ENCODE assay signal across 9 mouse cellular contexts in the genomic region with DNA sequence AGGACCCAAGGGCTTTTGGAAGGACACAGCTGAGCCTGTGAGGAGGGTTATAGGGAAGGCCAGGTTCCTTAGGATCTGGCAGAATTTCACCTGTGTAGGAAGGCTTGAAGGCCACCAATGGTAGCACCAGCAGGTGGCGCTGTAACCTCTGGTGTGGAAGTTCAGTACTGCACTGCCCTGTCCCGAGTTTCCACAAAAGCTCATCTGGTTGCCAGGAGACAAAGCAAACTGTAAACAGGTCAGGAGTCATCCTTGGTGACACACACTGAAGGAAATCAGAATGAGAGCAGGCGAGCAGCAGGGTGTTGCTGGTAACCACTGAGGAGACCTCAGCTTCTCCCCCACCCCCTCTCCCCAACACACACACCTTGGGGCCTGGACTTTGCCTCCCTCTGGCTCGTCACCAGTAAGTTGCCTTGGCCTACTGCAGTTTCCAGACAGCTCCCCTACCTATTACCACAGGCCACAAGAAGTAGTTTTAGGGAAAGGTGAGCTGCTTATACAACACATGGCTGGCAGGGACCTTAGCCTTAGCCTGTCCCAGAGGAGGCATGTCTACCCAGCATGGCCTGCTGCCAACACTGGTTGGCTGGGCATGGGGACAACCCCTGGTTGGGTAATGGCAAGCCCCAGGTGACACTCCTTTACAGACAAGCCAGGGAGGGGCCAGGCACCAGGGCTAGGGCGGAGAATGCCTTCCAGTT. TPM values are rescaled to one million over a fixed set of nuclear protein-coding genes. Genes with fewer than 3 reads are reported as not detected.
DNase-seq lines count a peak whose midpoint lies in the region; ATAC-seq and TF ChIP-seq lines count a peak whose summit lies in the region.
"Had no signal": no experiment of that assay in that cellular context is flagged by ENCODE, and none has a peak within 500 bp of the region (broad histone marks: within the 10 kb centered on the region; RNA-seq: fewer than 3 reads in every experiment).

No protein-coding gene starts in this region.

- H3K36me3 ChIP-seq in forebrain, embryonic 10.5 days (replicated peaks), result peaks cover 15% of the 10 kb centered on the region
- peaks cover 35% of the 10 kb centered on the region for H3K36me3 ChIP-seq in limb, embryonic 10.5 days
- peaks cover 25% of the 10 kb centered on the region for H3K36me3 ChIP-seq in midbrain, embryonic 13.5 days
- no peaks in the 10 kb centered on the region for H3K36me3 ChIP-seq in stomach, embryonic 14.5 days (ENCODE audit: control insufficient read depth, insufficient read depth, low read length)

- TF ChIP-seq CTCF in bone marrow macrophage, adult 2 months (IDR thresholded peaks at IDR 0.05; ENCODE audit: low read depth, low read length), result peak; percentile 95

- peak overlapping the region; percentile 85 for H3K4me2 ChIP-seq in midbrain, embryonic 13.5 days (replicated peaks)
- no peak overlapping the region for H3K4me2 ChIP-seq in stomach, embryonic 14.5 days (replicated peaks; ENCODE audit: low read depth, low read length)
- H3K4me2 ChIP-seq: embryonic facial prominence, embryonic 12.5 days had no signal

- H3K9ac ChIP-seq in midbrain, embryonic 13.5 days (replicated peaks), result peak overlapping the region; percentile 8; the same call in 1 of the 2 replicates
- H3K9ac ChIP-seq in stomach, embryonic 14.5 days (replicated peaks; ENCODE audit: low read depth, low read length), result no peak overlapping the region
- H3K9ac ChIP-seq: embryonic facial prominence, embryonic 12.5 days had no signal

- peaks cover 6% of the 10 kb centered on the region for H3K27me3 ChIP-seq in forebrain, embryonic 10.5 days (ENCODE audit: poor library complexity, severe bottlenecking)
- H3K27me3 ChIP-seq in limb, embryonic 10.5 days (ENCODE audit: low read depth, poor library complexity, severe bottlenecking), result 0 out of 2 replicates have a peak, but pooled peaks cover 2% of the 10 kb centered on the region
- no peaks in the 10 kb centered on the region for H3K27me3 ChIP-seq in midbrain, embryonic 13.5 days
- H3K27me3 ChIP-seq in stomach, embryonic 14.5 days (ENCODE audit: control insufficient read depth, insufficient read depth, low read length), result no peaks in the 10 kb centered on the region
- H3K27me3 ChIP-seq: embryonic facial prominence, embryonic 12.5 days had no signal

- H3K9me3 ChIP-seq in forebrain, embryonic 10.5 days, result no peaks in the 10 kb centered on the region
- no peaks in the 10 kb centered on the region for H3K9me3 ChIP-seq in limb, embryonic 10.5 days (replicated peaks)
- no peaks in the 10 kb centered on the region for H3K9me3 ChIP-seq in midbrain, embryonic 13.5 days
- H3K9me3 ChIP-seq in stomach, embryonic 14.5 days (ENCODE audit: control insufficient read depth, low read depth, low read length), result no peaks in the 10 kb centered on the region
- H3K9me3 ChIP-seq: embryonic facial prominence, embryonic 12.5 days had no signal

- H3K4me3 ChIP-seq in bone marrow macrophage, adult 2 months (ENCODE audit: insufficient read depth, low read length), result no peak overlapping the region
- H3K4me3 ChIP-seq in forebrain, embryonic 10.5 days, result no peak overlapping the region
- no peak overlapping the region for H3K4me3 ChIP-seq in limb, embryonic 10.5 days
- H3K4me3 ChIP-seq in midbrain, embryonic 13.5 days (replicated peaks), result no peak overlapping the region
- no peak overlapping the region for H3K4me3 ChIP-seq in stomach, embryonic 14.5 days (ENCODE audit: low read depth, low read length)
- H3K4me3 ChIP-seq: embryonic facial prominence, embryonic 12.5 days had no signal

- WGBS in forebrain, embryonic 10.5 days, result 45% methylated on average over 5 of the region's 5 CpGs
- 47% methylated on average over 5 of the region's 5 CpGs for WGBS in limb, embryonic 10.5 days
- WGBS in midbrain, embryonic 13.5 days, result 44% methylated on average over 5 of the region's 5 CpGs
- WGBS in stomach, embryonic 14.5 days, result 39% methylated on average over 5 of the region's 5 CpGs

- DNase-seq in left cerebral cortex, adult 18-20 months (ENCODE audit: low spot score in 2 of 2), result peak; percentile 65 to 80
- no peak for DNase-seq in left cerebral cortex, adult 11 months (ENCODE audit: low spot score)
- peak; percentile 68 for DNase-seq in forebrain, embryonic 10.5 days (ENCODE audit: extremely low spot score, low spot score)
- peak; percentile 90 for DNase-seq in heart, postnatal 4 days
- peak; percentile 86 for DNase-seq in limb, embryonic 10.5 days (ENCODE audit: low spot score)

- no peak for ATAC-seq in midbrain, embryonic 13.5 days
- peak; percentile 25; the same call in 1 of the 2 replicates for ATAC-seq in stomach, embryonic 14.5 days (ENCODE audit: insufficient number of reproducible peaks, insufficient read depth, low FRiP score, low read depth)

- no peak overlapping the region for H3K27ac ChIP-seq in bone marrow macrophage, adult 2 months (ENCODE audit: insufficient read depth, low read depth, low read length)
- 0 out of 2 replicates have a peak overlapping the region, but pooled peaks have one; percentile 6 for H3K27ac ChIP-seq in forebrain, embryonic 10.5 days
- H3K27ac ChIP-seq in limb, embryonic 10.5 days, result no peak overlapping the region
- H3K27ac ChIP-seq in midbrain, embryonic 13.5 days, result peak overlapping the region; percentile 55
- H3K27ac ChIP-seq in stomach, embryonic 14.5 days (ENCODE audit: low read length), result no peak overlapping the region
- H3K27ac ChIP-seq: embryonic facial prominence, embryonic 12.5 days had no signal

- H3K4me1 ChIP-seq in bone marrow macrophage, adult 2 months (ENCODE audit: control insufficient read depth, insufficient read depth, low read length), result peaks cover 29% of the 10 kb centered on the region
- H3K4me1 ChIP-seq in forebrain, embryonic 10.5 days, result peaks cover 73% of the 10 kb centered on the region
- peaks cover 79% of the 10 kb centered on the region for H3K4me1 ChIP-seq in limb, embryonic 10.5 days
- peaks cover 84% of the 10 kb centered on the region for H3K4me1 ChIP-seq in midbrain, embryonic 13.5 days (replicated peaks)
- peaks cover 16% of the 10 kb centered on the region for H3K4me1 ChIP-seq in stomach, embryonic 14.5 days (ENCODE audit: control insufficient read depth, insufficient read depth, low read length)

- TF ChIP-seq POLR2A in bone marrow macrophage, adult 2 months (IDR thresholded peaks at IDR 0.05; ENCODE audit: borderline replicate concordance, low read depth, low read length), result no peak

RNA-seq across cellular contexts. Expression of a gene that starts 4.4 kb away (rescaled TPM):
- total RNA-seq in left cerebral cortex, adult 18-20 months (2021), result 10 to 100 TPM; 78.2 to 87.4 TPM
- 30.6 and 37.0 TPM in 2 replicates for polyA plus RNA-seq in bone marrow macrophage, adult 2 months (2012; ENCODE audit: insufficient read depth, insufficient read length, missing spikeins)
- polyA plus RNA-seq in forebrain, embryonic 10.5 days (2016; fragmentation: Nextera tagmentation; extraction: Ambion mirVana), result 22.5 and 23.2 TPM in 2 replicates
- 10 to 100 TPM; 23.9 to 26.0 TPM for total RNA-seq in heart, postnatal 4 days (2021)
- polyA plus RNA-seq in limb, embryonic 10.5 days (2016; fragmentation: Nextera tagmentation; extraction: Ambion mirVana), result 46.7 and 58.9 TPM in 2 replicates
- polyA plus RNA-seq in midbrain, embryonic 13.5 days (2015; fragmentation: Nextera tagmentation; extraction: Ambion mirVana), result 70.8 and 82.0 TPM in 2 replicates
- polyA plus RNA-seq in stomach, embryonic 14.5 days (2014; fragmentation: Nextera tagmentation; extraction: Ambion mirVana), result 36.2 and 38.6 TPM in 2 replicates

RNA-seq across cellular contexts. Expression of a gene that starts 11.5 kb away (rescaled TPM):
- 1 to 10 TPM in 1 of 2 experiments, not detected in 1; 1.1 TPM for total RNA-seq in left cerebral cortex, adult 18-20 months (2021)
- 5.1 and 8.2 TPM in 2 replicates for polyA plus RNA-seq in bone marrow macrophage, adult 2 months (2012; ENCODE audit: insufficient read depth, insufficient read length, missing spikeins)
- polyA plus RNA-seq in forebrain, embryonic 10.5 days (2016; fragmentation: Nextera tagmentation; extraction: Ambion mirVana), result not detected in 2 replicates
- 1 to 10 TPM in 1 of 2 experiments, not detected in 1; 1.2 TPM for total RNA-seq in heart, postnatal 4 days (2021)
- not detected in 2 replicates for polyA plus RNA-seq in limb, embryonic 10.5 days (2016; fragmentation: Nextera tagmentation; extraction: Ambion mirVana)
- 1.0 and 1.5 TPM in 2 replicates for polyA plus RNA-seq in midbrain, embryonic 13.5 days (2015; fragmentation: Nextera tagmentation; extraction: Ambion mirVana)
- 6.6 and 7.5 TPM in 2 replicates for polyA plus RNA-seq in stomach, embryonic 14.5 days (2014; fragmentation: Nextera tagmentation; extraction: Ambion mirVana)

RNA-seq across cellular contexts. Expression of a gene that starts 20.7 kb away (rescaled TPM):
- 1 to 10 TPM; 2.4 to 2.6 TPM for total RNA-seq in left cerebral cortex, adult 18-20 months (2021)
- polyA plus RNA-seq in bone marrow macrophage, adult 2 months (2012; ENCODE audit: insufficient read depth, insufficient read length, missing spikeins), result 16.0 and 18.4 TPM in 2 replicates
- not detected in 2 replicates for polyA plus RNA-seq in forebrain, embryonic 10.5 days (2016; fragmentation: Nextera tagmentation; extraction: Ambion mirVana)
- total RNA-seq in heart, postnatal 4 days (2021), result 1 to 10 TPM in 1 of 2 experiments, under 1 TPM in 1; 0.83 to 1.8 TPM
- polyA plus RNA-seq in limb, embryonic 10.5 days (2016; fragmentation: Nextera tagmentation; extraction: Ambion mirVana), result not detected in 2 replicates
- polyA plus RNA-seq in midbrain, embryonic 13.5 days (2015; fragmentation: Nextera tagmentation; extraction: Ambion mirVana), result 0.54 and 1.4 TPM in 2 replicates
- polyA plus RNA-seq in stomach, embryonic 14.5 days (2014; fragmentation: Nextera tagmentation; extraction: Ambion mirVana), result 2.9 and 3.1 TPM in 2 replicates

RNA-seq across cellular contexts. Expression of a gene that starts 45.8 kb away (rescaled TPM):
- total RNA-seq in left cerebral cortex, adult 18-20 months (2021), result not detected
- not detected in 2 replicates for polyA plus RNA-seq in bone marrow macrophage, adult 2 months (2012; ENCODE audit: insufficient read depth, insufficient read length, missing spikeins)
- 0.07 TPM in 1 of 2 replicates, not detected in the other for polyA plus RNA-seq in forebrain, embryonic 10.5 days (2016; fragmentation: Nextera tagmentation; extraction: Ambion mirVana)
- not detected for total RNA-seq in heart, postnatal 4 days (2021)
- not detected in 2 replicates for polyA plus RNA-seq in limb, embryonic 10.5 days (2016; fragmentation: Nextera tagmentation; extraction: Ambion mirVana)
- 0.07 and 0.13 TPM in 2 replicates for polyA plus RNA-seq in midbrain, embryonic 13.5 days (2015; fragmentation: Nextera tagmentation; extraction: Ambion mirVana)
- polyA plus RNA-seq in stomach, embryonic 14.5 days (2014; fragmentation: Nextera tagmentation; extraction: Ambion mirVana), result 28.9 TPM in 1 of 2 replicates, not detected in the other
- polyA plus RNA-seq: embryonic facial prominence, embryonic 12.5 days had no signal

RNA-seq across cellular contexts. Expression of a gene that starts 49.5 kb away (rescaled TPM):
- total RNA-seq in left cerebral cortex, adult 18-20 months (2021), result 10 to 100 TPM; 37.3 to 40.1 TPM
- polyA plus RNA-seq in bone marrow macrophage, adult 2 months (2012; ENCODE audit: insufficient read depth, insufficient read length, missing spikeins), result 23.7 and 24.9 TPM in 2 replicates
- polyA plus RNA-seq in forebrain, embryonic 10.5 days (2016; fragmentation: Nextera tagmentation; extraction: Ambion mirVana), result 68.1 and 70.3 TPM in 2 replicates
- 10 to 100 TPM; 48.3 to 50.4 TPM for total RNA-seq in heart, postnatal 4 days (2021)
- 70.3 and 75.9 TPM in 2 replicates for polyA plus RNA-seq in limb, embryonic 10.5 days (2016; fragmentation: Nextera tagmentation; extraction: Ambion mirVana)
- polyA plus RNA-seq in midbrain, embryonic 13.5 days (2015; fragmentation: Nextera tagmentation; extraction: Ambion mirVana), result 50.1 and 52.3 TPM in 2 replicates
- 58.5 and 59.3 TPM in 2 replicates for polyA plus RNA-seq in stomach, embryonic 14.5 days (2014; fragmentation: Nextera tagmentation; extraction: Ambion mirVana)

Comparison
In these comparisons a context has a peak if more than half of its experiments do, and no peak if none do; other contexts are left out.
1. H3K27ac ChIP-seq: peak in forebrain, embryonic 10.5 days (single experiment) and midbrain, embryonic 13.5 days (single experiment); none in bone marrow macrophage, adult 2 months (single experiment), limb, embryonic 10.5 days (single experiment) and stomach, embryonic 14.5 days (single experiment).